Mouse (Mus musculus): ENCODE measurements around the gene Fgfr1op2.

The Fgfr1op2 gene

DNA sequence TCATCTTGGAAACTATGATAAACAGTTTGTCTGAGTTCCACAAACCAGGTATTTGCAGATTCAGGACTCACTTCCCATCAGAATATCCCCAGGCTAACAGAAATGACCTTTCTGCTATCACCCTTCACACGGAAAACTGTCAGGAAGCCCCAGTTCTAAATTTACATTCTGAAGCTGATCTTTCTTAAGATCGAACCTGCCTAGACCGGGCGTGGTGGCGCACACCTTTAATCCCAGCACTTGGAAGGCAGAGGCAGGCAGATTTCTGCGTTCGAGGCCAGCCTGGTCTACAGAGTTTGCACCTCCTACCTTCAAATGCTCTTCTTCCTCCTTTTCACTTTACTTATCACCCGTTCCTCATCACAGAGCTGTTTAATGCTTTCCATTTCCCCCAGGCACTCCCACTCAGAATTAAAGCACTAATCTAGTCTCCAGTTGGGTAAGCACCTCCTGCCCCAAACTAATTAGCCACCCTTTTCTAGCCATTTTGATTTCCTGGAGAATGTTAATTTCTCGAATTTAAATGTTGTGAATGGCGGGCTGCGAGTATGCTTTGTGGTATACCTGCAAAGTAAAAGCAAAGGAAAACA lies 64.7 kb downstream of the Fgfr1op2 start:
- DNase-seq (ENCODE audit: low spot score in 2 of 2), result no peak

DNA sequence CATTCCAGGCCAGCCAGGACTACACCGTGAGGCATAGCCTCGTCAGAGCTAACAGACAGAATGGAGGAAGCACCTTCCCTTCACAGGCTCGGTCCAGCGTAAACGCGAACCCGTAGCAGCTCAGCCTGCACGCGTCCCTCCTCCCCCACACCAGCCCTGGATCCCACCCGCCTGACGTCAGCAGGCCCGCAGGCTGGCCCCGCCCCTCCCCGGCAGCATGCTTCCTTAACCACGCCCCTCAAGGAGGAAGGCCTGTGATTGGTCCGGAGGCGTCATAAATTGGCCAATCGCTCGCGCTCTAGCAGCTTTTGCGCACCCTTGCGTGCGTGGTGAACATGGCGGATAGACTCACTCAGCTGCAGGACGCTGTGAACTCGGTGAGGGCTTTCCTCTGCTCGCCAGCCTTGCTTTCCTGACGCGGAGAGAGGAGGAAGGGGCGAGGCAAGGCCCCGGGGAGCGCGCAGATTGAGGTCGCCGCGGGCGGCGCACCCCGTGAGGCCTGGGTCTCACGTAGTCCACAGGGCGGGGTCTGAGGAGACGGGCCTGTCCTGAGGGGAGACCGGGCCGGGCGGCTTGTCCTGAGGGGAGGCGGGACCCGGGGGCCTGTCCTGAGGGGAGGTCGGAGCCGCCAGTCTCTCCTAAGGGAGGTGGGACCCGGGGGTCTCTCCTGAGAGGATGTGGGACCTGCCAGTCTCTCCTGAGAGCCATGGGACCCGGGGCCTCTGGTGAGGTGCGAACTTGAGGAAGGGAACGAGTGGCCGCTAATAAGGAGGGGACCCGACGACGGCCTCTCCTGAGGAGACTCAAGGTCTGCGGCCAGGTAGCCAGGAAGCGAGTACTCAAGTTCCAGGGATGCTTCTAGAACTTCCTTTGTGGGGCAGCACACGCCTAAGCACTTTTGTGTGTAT lies 65.5 kb downstream of the Fgfr1op2 start, which contains the start of the genes Med21 and Tm7sf3:
Med21 (plus strand) TSS at position 272 of the 908 bp plus-strand sequence.
Tm7sf3 (minus strand) TSS at position 549 of the 908 bp plus-strand sequence.
- peak; percentile 96 to 97 for DNase-seq (ENCODE audit: low spot score in 2 of 2)

DNA sequence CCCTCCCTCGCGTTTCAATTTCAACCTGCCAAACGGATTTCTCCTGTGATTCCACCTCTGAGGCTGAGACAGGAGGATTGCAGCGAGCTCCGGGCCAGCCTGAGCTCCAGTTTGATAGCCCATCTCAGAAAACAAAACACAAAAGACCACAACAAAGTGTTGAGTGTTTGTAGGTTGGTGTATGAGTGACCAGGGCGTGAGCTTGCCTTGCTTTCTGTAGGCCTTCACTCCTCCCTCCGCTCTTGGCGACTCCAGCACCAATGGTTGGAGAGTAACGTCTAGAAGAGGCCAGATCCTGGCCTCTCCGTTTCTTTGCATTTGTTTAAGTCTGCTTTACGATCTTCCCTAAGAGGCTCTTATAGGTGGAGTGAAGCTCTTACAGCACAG lies 66.2 kb downstream of the Fgfr1op2 start:
- no peak for DNase-seq (ENCODE audit: low spot score in 2 of 2)

Data from frontal cortex, postnatal 36 days (tissue).